Mouse (Mus musculus): ENCODE measurements around the gene Ddias.
A peak's percentile ranks its signal among the peaks of the same experiment; 100 is the strongest.

The Ddias gene

DNA sequence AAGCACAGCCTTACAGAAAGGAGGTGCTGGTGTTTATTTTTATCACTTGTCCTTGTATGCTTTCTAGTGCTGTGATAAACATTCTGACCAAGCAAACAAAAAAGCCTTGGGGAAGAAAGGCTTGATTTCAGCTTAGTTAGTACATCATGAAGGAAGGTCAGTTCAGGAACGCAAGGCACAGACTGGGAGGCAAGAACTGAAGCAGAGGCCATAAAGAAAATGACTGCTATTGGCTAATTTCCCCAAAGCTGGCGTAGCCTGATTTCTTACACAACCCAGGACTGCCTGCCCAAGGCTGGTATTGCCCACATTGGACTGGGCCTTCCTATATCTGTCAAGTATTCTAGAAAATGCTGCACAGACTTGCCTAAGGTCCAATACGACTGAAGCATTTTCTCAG, 25.8 kb downstream of the Ddias start:
- DNase-seq = no peak

DNA sequence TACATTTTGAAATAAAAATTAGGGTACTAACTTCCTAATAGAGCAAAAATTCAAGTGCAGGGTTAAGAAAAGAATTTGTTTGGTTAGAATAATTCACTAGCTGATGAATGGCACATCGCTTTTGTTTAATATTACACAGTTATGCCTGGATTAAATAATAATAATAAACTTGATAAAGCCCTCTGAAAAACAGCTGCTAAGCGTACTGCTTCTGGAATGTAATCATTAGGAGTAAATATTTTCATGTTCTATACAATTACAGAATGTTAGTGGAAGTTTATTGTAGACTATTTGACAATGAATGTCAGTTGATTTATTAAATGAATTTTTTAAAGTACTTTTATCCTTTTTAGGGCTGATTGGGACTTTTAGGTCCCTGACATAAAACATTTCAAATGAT, 31.8 kb downstream of the Ddias start:
- DNase-seq = no peak

DNA sequence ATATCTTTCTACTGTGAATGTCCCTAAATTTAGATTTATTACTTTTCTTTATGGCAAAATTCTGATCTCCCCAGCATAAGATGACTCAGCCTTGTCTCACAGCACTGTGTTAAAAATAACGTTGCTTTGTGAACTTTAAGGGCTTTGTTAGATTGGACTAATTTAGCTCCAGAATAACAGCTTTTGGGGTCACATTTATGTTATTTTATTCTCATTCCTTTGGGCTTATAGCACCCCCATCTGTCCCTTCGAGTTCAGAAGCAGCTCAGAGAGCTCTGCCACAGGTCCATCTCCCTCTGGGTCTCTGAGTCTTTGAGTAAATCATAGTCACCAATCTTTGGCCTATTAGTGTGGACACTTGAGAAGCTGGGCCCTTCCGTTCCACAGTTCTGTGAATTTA, 36.1 kb downstream of the Ddias start:
- no peak for DNase-seq

DNA sequence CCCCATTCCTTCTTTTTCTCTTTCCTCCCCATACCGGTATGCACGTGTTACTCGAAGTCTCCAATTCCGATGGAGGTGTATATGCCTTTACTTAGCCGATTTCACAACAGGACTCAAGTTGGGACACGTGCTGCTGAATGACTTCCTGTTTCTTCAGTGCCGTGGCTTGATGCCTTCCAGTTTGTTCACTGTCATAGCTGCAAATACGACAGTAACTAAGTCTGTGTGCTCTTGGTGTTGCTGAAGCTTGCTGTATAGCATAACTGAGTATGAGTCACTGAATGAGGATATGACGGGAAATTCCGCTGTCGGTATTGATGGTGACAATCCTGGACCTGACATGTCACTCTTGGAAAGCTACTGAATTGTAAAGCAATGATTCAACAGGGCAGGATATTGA, 36.8 kb downstream of the Ddias start:
- no peak for DNase-seq

DNA sequence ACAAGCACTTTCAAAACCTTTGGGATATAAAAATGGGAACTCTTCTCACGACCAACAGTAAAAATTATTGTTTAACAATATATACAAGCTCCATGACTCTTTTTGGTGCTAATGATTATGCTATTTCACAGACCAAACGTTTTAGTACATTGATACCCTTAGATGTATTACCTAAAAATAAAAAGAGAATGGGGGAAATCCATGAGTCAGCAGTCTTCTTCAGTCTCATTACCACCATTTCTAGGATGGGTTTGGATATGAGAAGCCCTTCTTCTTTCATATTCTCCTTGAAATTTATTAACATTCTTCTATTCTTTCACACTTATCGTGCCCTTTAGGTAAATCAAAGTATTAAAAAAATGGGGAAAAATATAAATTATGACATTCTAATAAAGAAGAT, 37.6 kb downstream of the Ddias start:
- no peak for DNase-seq

DNA sequence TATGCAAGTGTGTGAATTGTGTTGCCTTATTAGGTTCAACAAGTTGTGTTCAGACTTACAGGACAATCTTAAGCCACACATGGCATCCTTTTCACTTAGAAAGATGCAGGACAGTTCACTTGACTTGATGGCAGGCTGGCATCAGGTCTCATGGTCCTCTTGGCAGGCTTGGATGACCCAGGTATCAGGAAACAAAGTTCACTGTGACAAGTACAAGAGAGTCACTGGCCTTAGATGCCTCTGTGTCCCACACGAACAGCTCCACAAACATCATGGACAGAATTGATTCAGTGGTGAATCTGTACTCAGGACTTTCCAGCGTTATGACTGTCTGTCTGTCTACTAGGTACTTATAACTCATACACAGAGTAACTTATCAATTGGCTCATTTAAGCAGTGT, 39.7 kb downstream of the Ddias start:
- DNase-seq = no peak

DNA sequence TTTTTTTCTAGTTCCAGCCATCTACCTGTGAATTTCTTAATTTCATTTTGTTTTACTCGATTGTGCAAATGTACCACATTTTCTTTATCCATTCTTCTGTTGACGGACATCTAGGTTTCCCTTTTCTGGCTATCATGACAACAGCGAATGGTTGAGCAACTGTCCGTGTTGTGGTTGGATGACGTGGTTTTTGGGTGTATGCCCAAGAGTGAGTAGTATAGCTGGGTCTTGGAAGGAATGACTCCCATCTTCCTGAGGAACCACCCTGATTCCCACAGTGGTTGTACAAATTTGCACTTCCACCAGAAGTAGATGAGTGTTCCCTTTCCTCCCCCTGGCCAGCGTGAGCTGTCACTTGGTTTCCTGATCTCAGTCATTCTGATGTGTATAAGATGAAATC, 41.7 kb downstream of the Ddias start:
- no peak for DNase-seq

DNA sequence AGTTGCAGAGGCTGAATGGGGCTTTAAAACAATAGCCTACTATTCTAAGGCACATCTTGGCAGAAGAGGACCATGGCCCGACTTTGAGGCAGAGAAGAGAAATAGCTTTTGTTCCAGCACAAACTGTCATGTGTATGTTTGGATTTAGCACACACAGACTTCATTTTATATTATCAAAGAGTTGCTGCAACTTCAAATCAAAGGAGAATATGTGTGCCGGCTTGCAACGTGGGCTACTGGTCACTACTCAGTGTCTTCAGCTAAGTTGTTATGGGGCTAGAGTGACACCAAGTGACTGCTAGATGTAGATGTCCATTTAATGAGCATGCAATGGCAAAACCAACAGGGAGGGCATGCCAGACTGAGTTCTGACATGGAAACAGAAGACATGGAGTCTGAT, 46.1 kb downstream of the Ddias start:
- DNase-seq = peak; percentile 28

DNA sequence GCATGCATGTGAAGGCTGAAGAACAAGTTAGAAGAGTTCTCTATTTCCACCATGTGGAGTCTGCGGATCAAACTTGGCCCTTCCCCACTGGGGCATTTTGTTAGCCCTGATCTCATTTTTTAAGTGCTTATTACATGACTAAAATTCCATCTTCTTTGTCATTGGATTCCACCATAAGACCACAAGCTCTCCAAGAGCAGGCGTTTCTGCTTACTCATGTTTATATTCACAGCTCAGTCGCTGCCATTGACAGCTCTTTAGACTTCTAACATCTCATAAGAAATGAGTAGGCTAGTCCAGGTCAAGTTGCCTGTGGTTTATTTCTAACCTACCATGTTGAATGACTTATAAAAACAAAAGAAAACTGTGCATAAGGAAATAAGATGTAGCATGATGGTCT, 47.8 kb downstream of the Ddias start:
- no peak for DNase-seq

DNA sequence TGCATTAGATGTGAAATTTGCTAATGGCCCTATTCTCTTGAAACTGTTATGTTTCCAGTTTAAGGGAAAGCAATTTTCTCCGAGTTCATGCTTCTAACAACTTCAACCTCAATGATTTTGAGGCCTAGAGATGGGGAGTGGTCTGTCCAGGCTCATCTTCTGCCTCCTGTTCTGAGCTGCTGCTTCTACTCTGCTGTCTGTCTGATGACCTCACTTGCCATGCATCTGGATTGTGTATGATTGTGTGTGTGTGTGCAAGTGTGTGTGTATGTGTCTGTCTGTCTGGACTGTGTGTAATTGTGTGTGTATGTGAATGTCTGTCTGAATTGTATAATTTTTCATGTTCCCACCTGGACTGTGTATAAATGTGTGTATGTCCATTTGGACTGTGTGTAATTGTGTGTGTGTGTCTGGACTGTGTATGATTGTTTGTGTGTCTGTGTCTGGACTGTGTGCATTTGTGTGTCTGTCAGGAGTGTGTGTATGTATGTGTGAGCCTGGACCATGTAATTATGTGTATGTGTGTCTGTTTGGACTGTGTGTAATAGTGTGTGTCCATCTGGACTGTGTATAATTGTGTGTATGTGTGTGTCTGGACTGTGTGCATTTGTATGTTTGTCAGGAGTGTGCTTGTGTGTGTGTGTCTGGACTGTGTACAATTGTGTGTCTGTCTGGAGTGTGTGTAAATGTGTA, 51.5 kb downstream of the Ddias start:
- no peak for DNase-seq

DNA sequence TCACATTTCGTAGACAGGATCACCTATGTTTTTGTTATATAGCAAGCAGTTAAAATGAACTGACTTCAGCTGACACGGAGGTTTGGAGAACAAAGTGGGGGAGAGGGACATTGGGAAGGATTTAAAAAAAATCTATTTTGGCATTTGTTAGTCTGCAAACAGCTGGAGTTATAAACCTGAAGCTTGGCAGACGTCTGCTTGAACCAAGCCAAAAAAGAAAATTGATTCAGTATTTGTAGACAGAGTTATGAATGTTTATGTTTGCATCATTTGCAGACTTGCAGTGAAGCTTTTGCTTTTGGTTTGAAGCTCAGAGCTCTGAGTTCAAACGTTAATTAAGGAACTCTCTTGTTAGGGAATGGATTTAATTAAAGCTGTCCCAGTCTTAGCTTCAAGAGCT, 52.2 kb downstream of the Ddias start:
- DNase-seq = no peak

DNA sequence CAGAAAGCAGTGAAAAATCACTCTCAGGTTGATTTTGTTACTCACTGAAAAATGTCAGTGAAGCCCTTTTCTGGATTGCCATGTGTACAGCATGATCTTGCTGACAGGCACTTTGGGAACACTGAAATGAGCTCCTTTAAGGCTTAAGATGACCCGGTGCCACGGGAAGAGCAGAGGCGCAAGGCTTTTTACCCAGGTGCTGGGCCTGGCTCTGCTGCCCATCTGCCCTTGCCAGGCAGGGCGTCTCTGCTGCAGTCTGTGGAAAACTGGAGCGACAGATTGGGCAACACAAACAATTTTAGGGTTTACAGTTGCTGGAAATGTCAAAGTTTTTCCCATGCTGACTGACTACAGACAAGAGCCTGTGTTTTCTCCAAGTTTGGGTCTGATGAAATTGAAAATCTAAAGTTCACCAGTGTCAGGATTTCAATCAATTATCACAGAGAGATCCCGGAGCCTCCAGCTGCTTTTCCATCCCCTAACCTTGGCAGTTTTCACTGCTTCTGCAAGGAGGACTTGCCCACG, 53.0 kb downstream of the Ddias start:
- DNase-seq = no peak

DNA sequence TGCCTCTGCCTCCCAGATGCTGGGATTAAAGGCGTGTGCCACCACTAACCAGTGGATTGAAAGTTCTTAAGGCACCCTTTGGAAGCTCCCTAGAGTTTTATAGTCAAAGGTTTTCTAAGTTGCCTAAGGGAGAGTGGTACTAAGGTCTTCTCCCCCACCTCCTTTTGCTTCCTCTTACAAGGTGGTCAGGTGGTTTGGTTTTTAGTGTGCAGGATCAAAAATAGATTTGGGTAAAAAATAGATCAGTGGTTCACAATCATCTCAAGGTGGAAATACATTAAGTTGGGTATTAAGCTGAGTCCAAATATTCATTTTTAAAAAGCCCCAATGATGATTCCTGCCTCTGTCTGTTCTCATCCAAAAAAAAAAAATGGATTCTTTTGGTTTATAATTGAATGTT, 53.6 kb downstream of the Ddias start:
- no peak for DNase-seq

DNA sequence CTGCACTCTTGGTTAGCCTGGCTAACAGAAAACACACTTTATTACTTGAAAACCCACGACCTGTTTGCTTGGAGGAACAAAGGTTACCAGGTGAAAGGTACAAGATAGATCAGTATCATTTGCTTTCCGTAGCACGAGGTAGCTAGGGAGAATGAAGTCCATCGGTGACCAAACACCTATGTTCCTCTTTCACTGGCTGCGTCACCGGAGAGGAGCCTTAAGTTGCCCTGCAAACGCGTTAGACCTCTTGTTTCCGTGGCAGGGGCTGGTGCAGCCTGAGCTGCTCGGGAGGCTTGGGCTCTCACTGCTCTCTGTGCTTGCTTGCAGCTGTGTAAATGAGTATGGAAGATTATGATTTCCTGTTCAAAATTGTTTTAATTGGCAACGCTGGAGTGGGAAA, 54.4 kb downstream of the Ddias start:
- DNase-seq = no peak

DNA sequence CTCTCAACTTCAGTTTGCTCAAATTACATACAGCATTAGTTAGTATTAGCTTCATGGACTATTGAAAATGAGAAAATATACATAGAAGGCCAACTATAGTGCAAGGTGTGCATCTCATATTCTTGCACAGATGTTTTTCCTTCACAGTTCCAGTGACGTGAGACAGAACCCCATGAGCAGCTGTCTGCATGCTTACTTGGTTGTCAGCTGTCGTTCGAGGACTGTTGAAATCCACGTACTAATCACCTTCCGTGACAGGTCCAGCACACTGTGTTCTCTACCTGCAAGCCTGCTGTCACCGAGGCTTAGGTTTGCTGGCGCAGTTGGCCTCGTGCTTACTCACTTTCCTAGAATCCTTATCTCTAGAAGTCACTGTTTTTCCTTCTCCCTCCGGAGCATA, 56.2 kb downstream of the Ddias start:
- no peak for DNase-seq

DNA sequence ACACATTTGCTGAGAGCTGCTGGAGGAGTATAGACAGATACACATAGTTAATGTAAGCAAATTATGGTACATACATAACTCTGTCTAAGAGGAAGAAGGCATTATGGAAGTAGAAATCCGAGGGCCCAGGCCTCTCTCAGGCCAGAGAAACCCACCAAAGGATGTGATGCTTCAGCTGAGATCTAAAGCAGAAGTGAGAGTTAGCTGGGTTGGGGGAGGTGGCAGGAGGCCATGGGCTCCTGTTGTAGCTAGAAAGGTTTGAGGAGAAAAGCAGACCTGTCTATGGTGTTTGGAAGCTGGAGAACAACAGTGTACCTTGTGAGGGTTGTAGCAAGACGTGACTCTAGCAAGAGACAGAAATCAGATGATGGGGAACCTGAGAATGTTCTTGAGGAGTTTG, 56.8 kb downstream of the Ddias start:
- DNase-seq = no peak

DNA sequence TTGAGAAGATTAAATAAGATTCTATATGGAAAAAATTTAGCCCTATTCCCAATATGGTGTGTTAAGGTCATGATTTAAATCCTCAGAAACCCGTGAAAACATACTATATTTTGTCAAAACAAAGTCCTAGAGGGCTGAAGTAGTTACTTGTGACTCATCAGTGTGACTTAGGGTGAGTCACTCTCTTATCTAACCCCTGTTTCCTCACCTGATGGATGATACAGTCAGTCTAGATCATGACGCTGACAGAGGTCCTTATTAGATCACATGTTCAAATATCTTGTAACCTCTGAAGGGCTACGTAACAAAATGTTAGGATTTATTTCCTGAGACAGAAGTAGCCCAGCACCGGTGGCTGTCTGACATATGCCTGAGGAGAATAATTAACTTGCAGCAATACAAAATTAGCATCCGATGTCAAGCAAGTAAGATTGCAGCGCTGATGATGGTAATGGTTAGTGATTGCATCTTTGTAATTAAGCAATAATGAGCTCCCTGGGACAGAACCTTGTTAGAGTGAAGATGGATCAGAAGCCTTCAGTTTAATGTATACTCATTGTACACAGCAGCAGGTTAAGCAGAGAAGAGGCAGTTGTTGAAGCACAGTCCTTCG, 62.3 kb downstream of the Ddias start:
- no peak for DNase-seq

All from cerebellum, adult 11 months (tissue).